Mouse (Mus musculus): ENCODE measurements around the gene Taf4.
A peak's percentile ranks its signal among the peaks of the same experiment; 100 is the strongest.

Gene Taf4

DNA sequence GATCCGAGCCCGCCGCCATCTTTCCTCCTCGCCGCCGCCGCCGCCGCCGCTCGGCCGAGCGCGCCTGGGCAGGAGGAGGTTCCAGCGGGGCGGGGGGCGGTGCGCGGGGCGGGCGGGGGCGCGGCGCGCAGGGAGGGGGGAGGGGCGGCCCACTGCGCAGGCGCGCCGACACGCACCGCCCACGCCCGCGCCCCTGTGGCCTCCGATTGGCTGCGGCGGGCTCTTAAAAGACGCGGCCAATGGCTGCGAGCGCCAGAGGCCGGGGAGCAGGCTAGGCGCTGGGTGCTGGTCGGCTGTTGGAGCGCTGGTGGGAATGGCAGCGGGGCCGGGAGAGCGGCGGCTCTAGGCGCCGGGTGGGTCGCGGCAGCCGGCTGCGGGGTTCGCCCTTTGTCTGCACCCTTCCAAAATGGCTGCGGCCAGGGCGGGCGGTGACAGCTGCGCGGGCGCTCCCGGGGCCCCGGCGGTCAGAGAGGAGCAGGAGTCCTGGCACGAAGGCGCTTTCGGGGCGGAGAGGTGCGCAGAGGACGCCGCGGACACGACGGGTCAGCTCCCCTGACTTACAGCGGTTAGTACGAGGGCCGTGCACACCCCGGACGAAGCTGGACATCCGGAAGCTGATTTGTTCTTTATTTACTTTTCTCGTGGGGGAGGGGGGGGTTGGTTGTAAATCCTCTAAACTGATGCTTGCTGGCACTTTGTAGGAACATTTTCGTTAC is at the start of gene Taf4:
Gene Taf4 (minus strand): TSS at position 19 of the 716 bp plus-strand sequence.
- DNase-seq (ENCODE audit: low spot score in 2 of 2): peak; percentile 78 to 82

DNA sequence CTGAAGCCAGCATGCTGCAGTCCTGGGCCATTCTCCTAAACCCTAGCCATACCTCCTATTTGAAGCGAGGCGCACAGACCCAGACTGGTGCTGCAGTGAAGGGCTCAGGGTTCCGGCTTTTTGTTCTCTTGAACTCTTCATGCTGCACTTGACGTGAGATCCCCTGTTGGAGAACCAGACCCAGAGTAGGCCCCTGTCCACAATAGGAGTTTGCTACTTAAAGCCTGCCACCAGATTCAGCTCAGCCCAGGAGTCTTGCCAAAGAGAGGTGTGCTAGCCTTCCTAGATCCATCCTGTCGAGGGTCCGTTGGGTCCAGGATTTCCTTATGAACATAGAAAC is 49.4 kb upstream of the Taf4 start:
- no peak for DNase-seq (ENCODE audit: low spot score in 2 of 2)

DNA sequence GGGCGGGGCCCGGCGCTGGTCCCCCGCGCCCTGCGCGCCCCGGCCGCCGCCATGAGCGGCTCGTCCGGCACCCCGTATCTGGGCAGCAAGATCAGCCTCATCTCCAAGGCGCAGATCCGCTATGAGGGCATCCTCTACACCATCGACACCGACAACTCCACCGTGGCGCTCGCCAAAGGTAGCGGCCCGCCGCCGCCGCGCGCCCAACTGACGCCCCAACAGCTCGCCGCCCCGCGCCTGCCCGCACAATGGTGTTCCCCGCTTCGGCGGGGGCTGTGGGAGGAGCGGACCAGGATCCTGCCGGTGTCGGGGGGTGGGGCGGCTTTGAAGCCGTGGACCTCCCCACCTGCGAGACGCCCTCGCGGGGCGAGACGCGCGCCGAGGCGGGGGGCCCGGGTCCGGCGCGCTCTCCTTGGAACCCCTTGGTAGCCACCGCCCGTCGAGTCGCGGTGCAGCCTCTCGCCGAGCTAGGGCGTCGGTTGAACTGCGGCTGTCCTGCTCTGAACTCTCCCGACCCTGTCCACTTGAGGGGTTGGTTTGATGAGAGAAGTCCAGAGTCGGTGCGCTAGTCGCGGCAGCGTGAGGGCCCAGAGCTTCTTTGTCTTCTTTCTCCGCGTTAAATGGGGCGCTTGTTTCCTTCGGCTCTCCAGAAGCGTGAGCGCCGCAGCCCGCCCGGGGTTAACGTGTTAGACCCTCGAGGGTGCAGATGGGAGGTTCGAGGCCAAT is 48.9 kb upstream of the Taf4 start:
- peak; percentile 47 to 48 for DNase-seq (ENCODE audit: low spot score in 2 of 2)

DNA sequence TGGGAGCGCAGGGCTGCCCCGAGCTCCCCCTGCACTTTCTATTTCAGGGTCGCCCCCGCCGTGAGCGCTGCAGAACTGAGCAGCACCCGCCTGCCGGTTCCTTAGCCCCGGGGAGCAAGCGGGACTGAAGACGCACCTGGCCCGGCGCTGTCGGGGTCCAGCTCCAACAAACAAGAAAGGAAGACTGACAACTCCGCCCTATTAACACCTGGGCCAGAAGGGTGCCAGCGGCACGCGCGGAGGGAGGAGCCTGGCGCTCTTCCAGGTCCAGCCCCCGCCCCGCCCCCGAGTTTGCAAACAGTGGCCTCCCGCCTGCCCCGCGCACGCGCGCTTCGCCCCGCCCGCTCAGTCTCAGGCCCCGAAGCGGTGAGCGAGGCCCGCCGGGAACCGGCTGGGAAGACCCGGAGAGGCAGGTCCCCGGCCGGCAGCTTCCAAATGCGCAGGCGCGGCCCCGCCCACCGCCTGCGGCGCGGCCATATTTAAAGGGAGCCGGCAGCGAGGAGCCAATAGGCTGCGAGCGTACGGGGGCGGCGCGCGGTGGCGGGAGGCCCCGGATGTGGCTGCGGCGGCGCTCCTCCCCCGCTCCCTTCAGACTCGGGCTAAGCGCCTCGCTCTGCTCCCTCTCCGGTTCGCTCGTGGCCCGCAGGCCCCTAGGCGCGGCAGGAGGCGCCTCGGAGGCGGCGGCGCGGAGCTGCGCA is 48.1 kb upstream of the Taf4 start, which contains the start of gene Lsm14b:
Gene Lsm14b (plus strand): TSS at position 587 of the 698 bp plus-strand sequence.
- DNase-seq (ENCODE audit: low spot score in 2 of 2): peak; percentile 97

DNA sequence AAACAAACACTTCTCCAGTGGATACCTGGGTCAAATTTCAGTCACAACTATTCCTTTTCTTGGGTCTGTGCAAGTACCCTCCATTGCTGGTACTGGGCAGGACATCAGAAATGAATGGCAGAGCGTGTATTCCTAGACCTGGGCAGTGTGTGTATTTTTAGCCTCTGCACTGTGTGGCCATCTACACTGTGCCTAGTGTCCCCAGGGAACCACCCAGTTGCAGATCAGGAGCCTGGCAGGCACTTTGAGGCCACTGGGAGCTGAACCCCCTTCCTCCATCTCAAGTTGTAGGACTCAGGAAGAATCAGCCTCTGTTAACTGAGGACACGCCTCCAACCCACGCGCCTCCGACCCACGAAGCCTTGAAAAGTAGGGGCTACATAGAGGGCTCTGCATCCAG is 46.3 kb upstream of the Taf4 start:
- no peak for DNase-seq (ENCODE audit: low spot score in 2 of 2)

DNA sequence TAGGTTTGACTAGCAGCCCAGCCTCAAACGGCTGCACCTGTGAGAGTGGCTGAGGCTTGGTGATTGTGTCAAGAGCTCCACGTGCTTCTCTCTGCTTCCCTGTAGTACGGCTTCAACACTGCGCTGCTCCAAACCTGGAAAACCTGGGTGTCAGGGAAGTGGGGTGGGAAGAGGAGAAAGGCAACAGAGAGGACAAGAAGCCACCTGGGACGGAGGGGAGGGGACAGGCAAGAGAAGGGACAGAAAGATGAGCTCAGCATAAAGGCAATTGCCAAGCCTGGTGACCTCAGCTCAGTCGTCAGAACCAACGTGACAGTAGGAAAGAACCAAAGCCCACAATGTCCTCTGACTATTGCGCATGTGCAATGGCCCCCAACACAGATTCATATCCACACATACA is 44.5 kb upstream of the Taf4 start:
- no peak for DNase-seq (ENCODE audit: low spot score in 2 of 2)

DNA sequence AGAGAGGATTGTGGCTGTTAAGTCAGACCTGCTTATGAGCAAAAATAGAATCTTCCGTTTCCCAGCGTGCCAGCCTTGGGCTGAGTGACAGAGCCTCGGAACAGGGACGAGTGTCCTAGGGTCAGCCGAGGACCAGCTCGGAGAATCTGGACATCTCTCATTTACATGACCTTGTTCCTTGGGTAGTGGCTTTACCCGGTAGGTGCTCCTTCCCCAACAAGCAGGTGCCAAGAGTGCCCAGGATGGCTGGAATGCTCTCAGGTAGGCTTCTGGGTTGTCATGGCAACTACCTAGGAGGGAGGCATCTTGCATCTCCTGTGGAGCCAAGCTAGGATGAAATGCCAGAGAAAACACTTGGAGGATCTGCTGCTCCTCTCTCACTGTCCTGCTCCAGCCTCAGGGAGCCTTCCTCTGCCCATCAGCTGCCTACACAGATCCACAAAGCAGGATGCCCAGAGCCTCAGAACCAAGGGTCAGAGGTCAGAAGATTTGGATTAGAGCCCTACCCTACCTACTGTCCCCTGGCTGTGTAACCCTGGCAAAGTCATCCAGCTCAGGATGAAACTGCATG is 43.7 kb upstream of the Taf4 start:
- DNase-seq (ENCODE audit: low spot score in 2 of 2): no peak

DNA sequence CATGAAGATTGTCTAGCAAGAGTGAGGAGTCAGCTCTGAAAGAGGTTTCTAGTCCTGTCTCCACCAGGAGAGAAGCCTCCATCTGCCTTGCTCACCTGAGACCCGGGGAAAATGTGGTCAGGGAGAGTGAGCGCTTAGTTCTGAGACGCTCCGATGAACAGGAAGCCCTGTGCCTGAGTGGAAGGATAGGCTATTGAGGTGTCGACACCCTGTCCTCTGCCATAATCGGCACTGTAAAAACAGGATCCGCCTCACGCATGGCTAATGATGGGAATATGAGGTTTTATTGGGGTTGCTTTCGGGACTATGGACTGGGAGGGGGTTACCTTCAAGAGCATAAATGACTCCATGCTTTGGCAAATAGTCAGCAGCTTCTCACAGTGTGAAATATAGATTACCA is 42.1 kb upstream of the Taf4 start:
- no peak for DNase-seq (ENCODE audit: low spot score in 2 of 2)

DNA sequence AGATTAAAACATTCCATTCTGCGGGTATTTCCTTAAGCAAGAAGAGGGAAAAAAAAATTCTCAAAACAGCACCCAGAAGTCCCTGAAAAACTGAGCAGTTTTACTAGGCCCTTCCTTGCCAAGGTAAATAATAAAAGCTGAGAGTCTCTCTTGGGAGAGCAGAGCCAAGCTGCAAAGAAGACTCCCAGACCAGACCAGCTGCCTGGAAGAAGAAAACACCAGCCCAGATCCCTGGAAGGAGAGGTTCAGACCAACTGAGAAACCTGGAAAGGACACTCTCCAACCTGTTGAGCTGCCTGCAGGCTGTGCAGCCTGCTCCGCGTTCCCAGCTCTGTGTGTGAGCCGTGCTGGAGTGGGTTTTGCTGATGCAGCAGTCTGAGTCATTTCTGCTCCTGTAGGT is 41.2 kb upstream of the Taf4 start:
- DNase-seq (ENCODE audit: low spot score in 2 of 2): no peak

DNA sequence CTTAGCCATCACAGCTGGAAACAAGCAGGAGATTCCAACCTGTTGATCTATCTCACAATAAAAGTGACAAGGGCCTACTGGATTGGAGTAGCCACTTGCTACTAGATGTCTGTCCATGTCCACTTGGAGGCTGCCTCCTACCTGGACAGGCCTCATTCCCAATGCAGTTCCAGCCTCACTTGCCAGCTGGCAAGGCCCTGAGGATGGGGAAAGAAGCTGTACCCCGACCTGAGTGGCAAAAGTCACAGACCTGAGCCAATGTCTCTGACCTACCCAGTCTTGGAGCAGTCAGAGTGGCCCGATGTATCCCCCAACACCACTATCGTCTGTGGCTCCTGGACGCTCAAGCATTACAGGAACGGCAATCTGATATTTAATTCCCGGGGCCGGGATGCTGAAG is 37.2 kb upstream of the Taf4 start:
- DNase-seq (ENCODE audit: low spot score in 2 of 2): no peak

DNA sequence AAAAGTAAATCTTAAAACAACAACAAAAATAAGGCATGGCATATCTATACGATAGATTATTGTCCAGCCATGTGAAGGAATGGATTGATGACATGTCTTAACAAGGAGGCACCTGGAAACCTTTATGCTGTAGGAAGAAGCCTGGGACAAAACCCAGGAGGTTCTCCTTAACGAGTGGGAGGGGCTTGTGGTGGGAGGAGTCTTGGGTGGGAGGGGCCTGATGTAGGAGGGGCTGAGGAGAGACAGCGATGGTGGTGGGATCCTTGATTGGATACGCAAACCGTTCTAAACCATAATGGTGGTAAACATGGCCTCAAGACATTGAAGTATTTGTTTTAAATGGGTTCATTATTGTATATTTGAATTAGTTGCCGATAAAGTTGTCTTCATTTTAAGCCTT is 34.9 kb upstream of the Taf4 start:
- no peak for DNase-seq (ENCODE audit: low spot score in 2 of 2)

DNA sequence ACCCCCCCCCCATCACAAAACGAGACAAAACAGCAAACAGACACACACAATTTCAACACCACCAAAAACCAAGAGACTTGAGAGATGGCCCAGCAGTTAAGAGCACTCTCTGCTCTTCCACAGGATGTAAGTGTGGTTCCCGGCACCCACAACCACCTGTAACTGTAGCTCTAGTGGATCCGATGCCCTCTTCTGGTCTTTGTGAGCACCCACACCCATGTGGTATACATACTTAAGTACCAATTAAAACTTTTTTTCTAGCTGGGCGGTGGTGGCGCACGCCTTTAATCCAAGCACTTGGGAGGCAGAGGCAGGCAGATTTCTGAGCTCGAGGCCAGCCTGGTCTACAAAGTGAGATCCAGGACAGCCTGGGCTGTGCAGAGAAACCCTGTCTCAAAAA is 34.2 kb upstream of the Taf4 start:
- no peak for DNase-seq (ENCODE audit: low spot score in 2 of 2)

DNA sequence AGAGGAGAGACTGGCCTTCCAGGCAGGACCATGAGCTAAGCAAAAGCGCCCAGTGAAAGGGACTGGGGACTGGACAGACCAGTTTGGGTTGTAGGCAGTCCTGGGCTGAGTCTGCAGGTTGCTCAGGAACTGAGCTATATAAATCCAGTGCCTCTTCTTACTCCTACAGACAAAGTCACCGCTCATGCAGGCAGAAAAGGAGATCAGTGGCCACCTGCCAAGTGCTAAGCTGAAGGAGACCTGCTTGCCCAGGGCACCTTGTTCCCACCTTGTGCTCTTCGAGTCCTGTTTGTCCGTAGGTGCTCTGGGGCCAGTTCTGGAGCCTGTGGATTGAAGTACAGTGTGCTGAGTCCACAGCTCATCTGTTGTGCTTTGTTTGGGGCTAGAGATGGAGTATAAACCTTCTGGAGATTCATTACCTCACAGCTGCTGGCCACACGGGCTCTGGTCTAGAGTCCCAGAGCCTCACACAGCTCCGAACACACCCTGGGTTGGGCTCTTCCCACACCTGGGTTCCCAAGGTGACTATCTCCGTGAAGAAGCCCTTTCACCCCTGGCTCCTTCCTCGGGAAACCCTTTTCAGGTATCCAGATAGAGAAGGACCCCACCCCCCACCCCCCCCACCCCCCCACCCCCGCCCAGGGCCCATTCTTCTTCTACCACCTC is 30.0 kb upstream of the Taf4 start:
- DNase-seq (ENCODE audit: low spot score in 2 of 2): no peak

DNA sequence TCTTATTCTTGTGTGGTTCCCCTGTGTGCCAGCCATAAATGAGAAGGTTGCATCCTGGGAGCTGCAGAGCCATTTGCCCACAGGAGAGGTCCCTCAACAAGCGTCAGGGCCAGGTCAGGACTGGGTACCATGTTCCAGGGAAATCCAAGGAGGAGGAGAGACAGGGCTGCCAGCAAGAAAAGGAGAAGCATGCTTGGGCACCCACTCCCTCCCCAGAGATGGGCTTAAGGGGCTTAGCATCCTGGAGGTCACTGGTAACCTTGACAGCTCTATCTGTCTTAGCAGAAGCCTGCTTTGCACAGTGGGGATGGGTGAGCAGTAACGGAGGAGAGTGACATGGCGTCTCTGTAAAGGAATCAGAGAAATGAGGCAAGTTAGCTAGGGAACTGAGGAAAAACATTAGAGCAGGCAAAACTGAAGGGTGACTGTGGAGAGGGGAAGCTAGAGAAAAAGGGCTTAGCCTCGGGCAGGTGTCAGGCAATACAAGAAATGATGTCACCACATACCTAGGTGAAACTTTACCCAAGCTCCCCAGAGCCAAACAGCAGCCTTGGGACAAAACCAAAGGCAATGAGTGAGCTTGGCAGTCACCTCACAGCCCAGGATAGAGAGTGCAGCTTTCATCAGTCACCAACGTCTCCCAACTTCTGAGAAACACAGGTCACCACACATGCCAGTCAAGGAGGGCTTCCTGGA is 29.4 kb upstream of the Taf4 start:
- no peak for DNase-seq (ENCODE audit: low spot score in 2 of 2)

DNA sequence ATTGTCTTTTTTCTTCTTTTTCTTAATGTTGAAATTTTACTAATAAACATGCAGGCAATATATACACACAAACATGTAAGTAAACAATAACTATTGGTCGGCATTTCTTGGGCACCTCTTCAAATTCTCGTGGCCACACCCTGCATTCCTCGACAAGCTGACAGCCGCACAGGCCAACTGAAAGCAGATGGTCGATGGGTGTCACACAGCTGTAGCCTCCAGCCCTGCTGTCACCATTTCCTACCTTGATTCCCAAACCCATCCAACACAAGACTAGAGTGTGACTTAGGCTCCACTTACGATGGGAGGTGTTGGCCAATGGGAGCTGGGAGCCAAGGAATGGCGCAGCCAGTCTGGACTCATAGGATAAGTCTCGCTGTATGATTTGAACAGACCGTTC is 25.2 kb upstream of the Taf4 start:
- DNase-seq (ENCODE audit: low spot score in 2 of 2): no peak

DNA sequence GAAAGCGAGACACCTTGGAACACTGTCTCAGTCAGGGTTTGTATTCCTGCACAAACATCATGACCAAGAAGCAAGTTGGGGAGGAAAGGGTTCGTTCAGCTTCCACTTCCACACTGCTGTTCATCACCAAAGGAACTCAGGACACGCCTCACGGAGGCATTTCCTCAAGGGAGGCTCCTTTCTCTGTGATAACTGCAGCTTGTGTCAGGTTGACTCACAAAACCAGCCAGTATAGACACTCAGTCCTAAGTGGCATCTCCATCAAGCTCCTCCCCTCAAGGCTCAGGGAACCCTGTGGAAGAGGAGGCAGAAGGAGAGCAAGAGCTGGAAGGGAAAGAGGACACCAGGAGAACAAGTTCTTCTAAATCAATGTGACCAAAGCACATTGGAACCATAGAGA is 22.0 kb upstream of the Taf4 start:
- DNase-seq (ENCODE audit: low spot score in 2 of 2): no peak

DNA sequence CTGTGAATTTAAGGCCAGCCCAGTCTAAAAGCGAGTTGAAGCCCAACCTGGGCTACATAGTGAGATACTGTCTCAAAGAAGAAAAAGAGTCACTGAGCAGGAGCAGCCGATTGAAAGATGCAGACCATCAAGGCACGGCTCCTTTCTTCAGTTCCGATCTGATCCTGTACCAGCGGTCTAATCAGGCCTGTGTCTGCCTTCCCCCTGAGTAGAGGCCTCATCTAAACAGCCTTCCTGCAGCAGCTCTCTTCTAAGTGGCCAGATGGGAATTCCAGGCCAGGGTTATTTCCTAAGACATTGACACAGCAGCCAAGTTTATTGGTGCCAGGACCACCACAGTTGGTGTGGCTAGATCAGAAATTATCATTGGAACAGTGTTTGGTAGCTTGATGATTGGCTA is 16.6 kb upstream of the Taf4 start:
- no peak for DNase-seq (ENCODE audit: low spot score in 2 of 2)

DNA sequence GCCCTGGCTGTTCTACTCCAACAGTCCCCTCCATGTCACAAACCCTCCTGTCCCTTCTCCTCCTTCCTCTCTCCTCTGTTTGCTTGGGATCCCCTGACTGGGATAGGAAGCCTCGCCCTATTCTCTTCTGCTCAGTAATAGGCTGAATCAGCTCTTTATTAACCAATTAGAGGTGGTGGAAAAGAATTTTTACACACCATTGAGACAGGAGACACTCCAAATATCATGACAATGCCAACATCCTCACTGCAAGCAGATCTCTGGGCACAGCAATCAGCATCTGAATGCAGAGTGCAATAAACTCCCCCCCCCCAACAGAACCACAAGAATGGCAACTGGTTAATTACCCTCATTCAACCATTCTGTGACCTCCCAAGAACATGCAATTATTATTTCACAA is 12.7 kb upstream of the Taf4 start:
- no peak for DNase-seq (ENCODE audit: low spot score in 2 of 2)

DNA sequence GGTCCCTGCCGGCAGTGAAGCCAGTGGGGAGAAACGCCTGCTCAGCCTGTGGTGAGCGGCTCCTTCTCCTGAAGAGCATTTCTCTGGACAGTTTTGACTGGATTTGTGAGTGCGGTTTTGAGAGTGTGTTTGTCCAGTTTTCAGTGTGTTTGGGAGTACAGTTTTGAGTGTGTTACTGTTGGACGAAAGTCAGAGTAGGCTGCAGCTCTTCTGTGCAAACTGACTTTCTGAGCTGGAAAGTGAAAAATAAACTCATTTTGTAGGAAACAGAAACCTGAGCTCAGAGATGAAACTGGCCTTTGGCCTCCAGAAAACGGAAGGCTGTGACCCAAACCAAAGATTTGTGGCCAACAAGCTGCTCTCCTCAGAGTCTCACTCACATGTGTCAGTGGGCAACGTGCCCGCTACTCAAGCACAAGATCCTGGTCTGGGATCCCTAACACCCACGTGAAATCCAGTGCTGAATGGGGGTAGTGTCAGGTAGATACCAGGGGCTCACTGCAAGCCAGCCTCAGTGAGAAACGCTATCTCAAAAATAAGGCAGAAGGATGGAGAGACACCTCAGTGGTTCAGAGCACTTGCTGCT is 10.1 kb upstream of the Taf4 start:
- no peak for DNase-seq (ENCODE audit: low spot score in 2 of 2)

DNA sequence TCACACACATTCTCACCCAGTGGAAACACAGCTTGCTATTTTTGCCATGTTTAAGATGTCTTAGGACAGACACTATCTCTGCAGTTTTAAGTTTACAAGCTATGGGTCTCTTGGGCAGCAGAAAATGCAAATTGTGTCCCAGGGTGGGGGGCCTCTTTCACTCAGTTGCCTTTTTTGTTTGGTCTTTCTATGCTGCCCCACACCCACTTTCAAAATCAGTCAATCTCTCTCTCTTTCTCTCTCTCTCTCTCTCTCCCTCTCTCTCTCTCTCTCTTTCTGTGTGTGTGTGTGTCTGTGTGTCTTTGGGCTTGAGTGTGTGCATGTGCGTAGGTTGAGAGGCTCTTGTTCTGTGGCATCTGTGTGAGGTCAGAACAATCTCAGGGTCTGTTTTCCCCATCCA is 9.2 kb upstream of the Taf4 start:
- no peak for DNase-seq (ENCODE audit: low spot score in 2 of 2)

DNA sequence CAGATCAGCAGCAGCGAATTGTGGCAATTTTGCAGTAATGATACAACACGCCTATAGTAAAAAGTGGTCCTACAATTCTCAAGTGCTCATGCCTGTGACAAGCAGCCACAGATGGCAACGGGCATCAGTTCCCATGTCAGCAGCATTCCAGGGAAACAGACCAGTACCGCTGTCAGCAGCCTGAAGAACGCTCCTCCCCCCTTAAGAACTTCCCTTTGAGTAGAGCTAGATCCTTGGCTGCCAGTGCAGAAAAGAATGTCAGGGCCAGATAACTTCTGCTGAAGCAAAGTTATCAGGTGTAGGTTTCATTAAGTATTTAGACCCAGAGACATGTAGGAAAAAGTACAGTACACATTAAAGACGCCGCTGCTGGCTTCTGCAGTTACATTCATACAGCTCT is 8.4 kb upstream of the Taf4 start:
- no peak for DNase-seq (ENCODE audit: low spot score in 2 of 2)
